ENCODE assay signal across 18 mouse cellular contexts in the genomic region with DNA sequence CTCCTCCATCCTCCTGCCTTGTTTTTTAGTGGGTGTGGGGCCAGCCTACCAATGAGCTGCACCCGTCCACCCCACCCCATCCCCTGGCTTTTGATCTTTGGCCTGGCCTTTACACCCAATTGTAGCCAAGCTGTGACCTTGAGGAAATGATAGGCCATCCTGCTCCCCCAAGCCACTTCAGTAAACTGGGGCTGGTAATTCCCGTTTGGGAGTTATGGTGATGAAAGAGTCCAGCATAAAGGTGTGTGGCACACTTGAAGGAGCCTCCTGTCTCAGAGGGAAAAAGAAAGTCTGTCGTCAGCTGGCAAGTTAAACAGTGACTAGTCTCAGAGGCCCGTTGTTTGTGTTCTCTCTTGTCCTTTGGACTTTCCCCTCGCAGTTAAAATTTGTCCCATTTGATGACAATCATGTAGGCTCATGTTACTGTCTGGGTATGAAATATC. TPM values are rescaled to one million over a fixed set of nuclear protein-coding genes. Genes with fewer than 3 reads are reported as not detected.
DNase-seq lines count a peak whose midpoint lies in the region; ATAC-seq and TF ChIP-seq lines count a peak whose summit lies in the region.
"Had no signal": no experiment of that assay in that cellular context is flagged by ENCODE, and none has a peak within 500 bp of the region (broad histone marks: within the 10 kb centered on the region; RNA-seq: fewer than 3 reads in every experiment).

No protein-coding gene starts in this region.

- TF ChIP-seq POLR2A in liver, adult 2 months (IDR thresholded peaks at IDR 0.05; ENCODE audit: extremely low read depth, insufficient read depth, low read length), result no peak

- WGBS in liver, adult 2 months, result 15% methylated on average over 5 of the region's 5 CpGs
- WGBS in kidney, embryonic 15.5 days, result 26% methylated on average over 5 of the region's 5 CpGs
- WGBS in liver, embryonic 12.5 days (ENCODE audit: insufficient replicate concordance), result 64% methylated on average over 5 of the region's 5 CpGs
- WGBS in stomach, embryonic 16.5 days, result 42% methylated on average over 5 of the region's 5 CpGs
- WGBS in heart, embryonic 12.5 days, result 71% methylated on average over 5 of the region's 5 CpGs

- ATAC-seq in kidney, embryonic 15.5 days (replicated peaks; ENCODE audit: low FRiP score), result peak; percentile 19; the same call in 1 of the 2 replicates
- no peak for ATAC-seq in liver, embryonic 12.5 days
- peak; percentile 55 for ATAC-seq in stomach, embryonic 16.5 days (ENCODE audit: insufficient read depth, low FRiP score)
- ATAC-seq in heart, embryonic 12.5 days (ENCODE audit: insufficient number of reproducible peaks, low FRiP score), result no peak

- peaks cover 21% of the 10 kb centered on the region for H3K4me1 ChIP-seq in liver, adult 2 months (ENCODE audit: control insufficient read depth, insufficient read depth, low read length)
- H3K4me1 ChIP-seq in kidney, embryonic 15.5 days, result peaks cover 49% of the 10 kb centered on the region
- H3K4me1 ChIP-seq in liver, embryonic 12.5 days, result peaks cover 65% of the 10 kb centered on the region
- peaks cover 15% of the 10 kb centered on the region for H3K4me1 ChIP-seq in stomach, embryonic 16.5 days (ENCODE audit: control insufficient read depth, insufficient read depth, low read length)
- H3K4me1 ChIP-seq in heart, embryonic 12.5 days (replicated peaks), result peaks cover 22% of the 10 kb centered on the region

- peak overlapping the region; percentile 99 for H3K27ac ChIP-seq in liver, adult 2 months (replicated peaks; ENCODE audit: insufficient read depth, low read depth, low read length)
- peak overlapping the region; percentile 85 for H3K27ac ChIP-seq in kidney, embryonic 15.5 days
- H3K27ac ChIP-seq in liver, embryonic 12.5 days, result peak overlapping the region; percentile 59; the same call in 1 of the 2 replicates
- peak overlapping the region; percentile 76 for H3K27ac ChIP-seq in stomach, embryonic 16.5 days (ENCODE audit: low read length)
- no peak overlapping the region for H3K27ac ChIP-seq in heart, embryonic 12.5 days (ENCODE audit: poor library complexity, severe bottlenecking)
- H3K27ac ChIP-seq: neural tube, embryonic 12.5 days had no signal

- no peak overlapping the region for H3K4me3 ChIP-seq in liver, adult 2 months (ENCODE audit: insufficient read depth, low read depth, low read length)
- H3K4me3 ChIP-seq in kidney, embryonic 15.5 days (replicated peaks), result no peak overlapping the region
- H3K4me3 ChIP-seq in liver, embryonic 12.5 days, result no peak overlapping the region
- no peak overlapping the region for H3K4me3 ChIP-seq in stomach, embryonic 16.5 days (replicated peaks; ENCODE audit: low read length)
- no peak overlapping the region for H3K4me3 ChIP-seq in heart, embryonic 12.5 days
- H3K4me3 ChIP-seq: megakaryocyte, embryonic 14.5 days; neural tube, embryonic 12.5 days had no signal

- H3K36me3 ChIP-seq in liver, adult 2 months (ENCODE audit: control insufficient read depth, insufficient read depth, low read length), result peaks cover 10% of the 10 kb centered on the region
- peaks cover 11% of the 10 kb centered on the region for H3K36me3 ChIP-seq in kidney, embryonic 15.5 days
- peaks cover 13% of the 10 kb centered on the region for H3K36me3 ChIP-seq in liver, embryonic 12.5 days
- H3K36me3 ChIP-seq in stomach, embryonic 16.5 days (ENCODE audit: control insufficient read depth, insufficient read depth, low read length), result no peaks in the 10 kb centered on the region
- H3K36me3 ChIP-seq in heart, embryonic 12.5 days, result peaks cover 8% of the 10 kb centered on the region

- H3K4me2 ChIP-seq in kidney, embryonic 15.5 days, result peak overlapping the region; percentile 12; the same call in 1 of the 2 replicates
- H3K4me2 ChIP-seq in liver, embryonic 12.5 days, result no peak overlapping the region
- H3K4me2 ChIP-seq in stomach, embryonic 16.5 days (ENCODE audit: low read depth, low read length), result no peak overlapping the region
- H3K4me2 ChIP-seq in heart, embryonic 12.5 days, result no peak overlapping the region
- H3K4me2 ChIP-seq: lung, embryonic 14.5 days; neural tube, embryonic 12.5 days had no signal

- H3K9ac ChIP-seq in liver, adult 2 months (ENCODE audit: low read depth, low read length), result no peak overlapping the region
- no peak overlapping the region for H3K9ac ChIP-seq in kidney, embryonic 15.5 days
- no peak overlapping the region for H3K9ac ChIP-seq in liver, embryonic 12.5 days
- no peak overlapping the region for H3K9ac ChIP-seq in stomach, embryonic 16.5 days (ENCODE audit: low read length)
- no peak overlapping the region for H3K9ac ChIP-seq in heart, embryonic 12.5 days
- H3K9ac ChIP-seq: lung, embryonic 14.5 days; neural tube, embryonic 12.5 days had no signal

- DNase-seq in liver, adult 2 months (ENCODE audit: extremely low read depth, low read depth, low spot score), result peak; percentile 97
- no peak for DNase-seq in liver
- no peak for DNase-seq in left cerebral cortex, postnatal 25 days (ENCODE audit: low spot score in 2 of 2)
- no peak for DNase-seq in left cerebral cortex, adult 9 months (ENCODE audit: low spot score in 2 of 2)
- DNase-seq: adrenal gland, postnatal 36 days; cerebellum, postnatal 36 days; gastrocnemius, postnatal 14 days; heart, postnatal 14 days; left cerebral cortex, postnatal 4 days; lung, embryonic 14.5 days; right cerebral cortex, postnatal 4 days; thymus, postnatal 4 days had no signal

- no peaks in the 10 kb centered on the region for H3K27me3 ChIP-seq in liver, adult 2 months (ENCODE audit: control insufficient read depth, insufficient read depth, low read length)
- H3K27me3 ChIP-seq in kidney, embryonic 15.5 days, result no peaks in the 10 kb centered on the region
- H3K27me3 ChIP-seq in liver, embryonic 12.5 days (replicated peaks), result no peaks in the 10 kb centered on the region
- H3K27me3 ChIP-seq in stomach, embryonic 16.5 days (ENCODE audit: control insufficient read depth, insufficient read depth, low read length), result no peaks in the 10 kb centered on the region
- no peaks in the 10 kb centered on the region for H3K27me3 ChIP-seq in heart, embryonic 12.5 days (replicated peaks)
- H3K27me3 ChIP-seq: megakaryocyte, embryonic 14.5 days; neural tube, embryonic 12.5 days had no signal

- no peak for TF ChIP-seq CTCF in liver, adult 2 months (IDR thresholded peaks at IDR 0.05; ENCODE audit: low read depth, low read length)

- intact Hi-C loops in left cerebral cortex, postnatal 25 days (cut with DNase I), result no loop called here

- no peaks in the 10 kb centered on the region for H3K9me3 ChIP-seq in kidney, embryonic 15.5 days (replicated peaks)
- no peaks in the 10 kb centered on the region for H3K9me3 ChIP-seq in liver, embryonic 12.5 days (replicated peaks)
- H3K9me3 ChIP-seq in stomach, embryonic 16.5 days (replicated peaks; ENCODE audit: control insufficient read depth, low read length), result no peaks in the 10 kb centered on the region
- no peaks in the 10 kb centered on the region for H3K9me3 ChIP-seq in heart, embryonic 12.5 days (replicated peaks)
- H3K9me3 ChIP-seq: megakaryocyte, embryonic 14.5 days; neural tube, embryonic 12.5 days had no signal

- peaks cover 16% of the 10 kb centered on the region for H3K79me2 ChIP-seq in liver, adult 2 months (ENCODE audit: control insufficient read depth, insufficient read depth, low read length)

RNA-seq across cellular contexts. Expression of a gene that starts 2.7 kb away (rescaled TPM):
- 939 and 948 TPM in 2 replicates for total RNA-seq in liver, adult 2 months (2014; rRNA removed)
- polyA plus RNA-seq in liver, adult 2 months (2012; rRNA removed), result 388 and 524 TPM in 2 replicates
- 112 and 113 TPM in 2 replicates for polyA plus RNA-seq in kidney, embryonic 15.5 days (2015; fragmentation: Nextera tagmentation; extraction: Ambion mirVana)
- 170 and 172 TPM in 2 replicates for polyA plus RNA-seq in liver, embryonic 12.5 days (2016; fragmentation: Nextera tagmentation; extraction: Ambion mirVana)
- 82.2 and 94.3 TPM in 2 replicates for polyA plus RNA-seq in stomach, embryonic 16.5 days (2015; fragmentation: Nextera tagmentation; extraction: Ambion mirVana)
- 10 to 100 TPM; 40.5 to 41.3 TPM for total RNA-seq in left cerebral cortex, postnatal 25 days (2021)
- 86.4 and 87.2 TPM in 2 replicates for polyA plus RNA-seq in heart, embryonic 12.5 days (2016; fragmentation: Nextera tagmentation; extraction: Ambion mirVana)

RNA-seq across cellular contexts. Expression of a gene that starts 16.0 kb away (rescaled TPM):
- 61.5 and 70.2 TPM in 2 replicates for total RNA-seq in liver, adult 2 months (2014; rRNA removed)
- polyA plus RNA-seq in liver, adult 2 months (2012; rRNA removed), result 70.7 and 73.4 TPM in 2 replicates
- 224 and 226 TPM in 2 replicates for polyA plus RNA-seq in kidney, embryonic 15.5 days (2015; fragmentation: Nextera tagmentation; extraction: Ambion mirVana)
- 163 and 167 TPM in 2 replicates for polyA plus RNA-seq in liver, embryonic 12.5 days (2016; fragmentation: Nextera tagmentation; extraction: Ambion mirVana)
- polyA plus RNA-seq in stomach, embryonic 16.5 days (2015; fragmentation: Nextera tagmentation; extraction: Ambion mirVana), result 131 and 145 TPM in 2 replicates
- 10 to 100 TPM; 30.6 to 31.0 TPM for total RNA-seq in left cerebral cortex, postnatal 25 days (2021)
- 162 and 163 TPM in 2 replicates for polyA plus RNA-seq in heart, embryonic 12.5 days (2016; fragmentation: Nextera tagmentation; extraction: Ambion mirVana)

RNA-seq across cellular contexts. Expression of a gene that starts 19.5 kb away (rescaled TPM):
- total RNA-seq in liver, adult 2 months (2014; rRNA removed), result 4.3 and 5.2 TPM in 2 replicates
- polyA plus RNA-seq in liver, adult 2 months (2012; rRNA removed), result 3.9 and 6.8 TPM in 2 replicates
- polyA plus RNA-seq in kidney, embryonic 15.5 days (2015; fragmentation: Nextera tagmentation; extraction: Ambion mirVana), result 0.82 and 1.2 TPM in 2 replicates
- polyA plus RNA-seq in liver, embryonic 12.5 days (2016; fragmentation: Nextera tagmentation; extraction: Ambion mirVana), result 6.0 and 6.3 TPM in 2 replicates
- polyA plus RNA-seq in stomach, embryonic 16.5 days (2015; fragmentation: Nextera tagmentation; extraction: Ambion mirVana), result 3.1 and 4.0 TPM in 2 replicates
- under 1 TPM; 0.34 to 0.94 TPM for total RNA-seq in left cerebral cortex, postnatal 25 days (2021)
- 1.0 and 1.1 TPM in 2 replicates for polyA plus RNA-seq in heart, embryonic 12.5 days (2016; fragmentation: Nextera tagmentation; extraction: Ambion mirVana)

RNA-seq across cellular contexts. Expression of a gene that starts 32.5 kb away (rescaled TPM):
- 19.6 and 30.1 TPM in 2 replicates for total RNA-seq in liver, adult 2 months (2014; rRNA removed)
- polyA plus RNA-seq in liver, adult 2 months (2012; rRNA removed), result 52.8 and 57.7 TPM in 2 replicates
- polyA plus RNA-seq in kidney, embryonic 15.5 days (2015; fragmentation: Nextera tagmentation; extraction: Ambion mirVana), result 59.3 and 62.3 TPM in 2 replicates
- 30.0 and 31.6 TPM in 2 replicates for polyA plus RNA-seq in liver, embryonic 12.5 days (2016; fragmentation: Nextera tagmentation; extraction: Ambion mirVana)
- 35.5 and 37.8 TPM in 2 replicates for polyA plus RNA-seq in stomach, embryonic 16.5 days (2015; fragmentation: Nextera tagmentation; extraction: Ambion mirVana)
- 10 to 100 TPM; 55.3 to 55.5 TPM for total RNA-seq in left cerebral cortex, postnatal 25 days (2021)
- polyA plus RNA-seq in heart, embryonic 12.5 days (2016; fragmentation: Nextera tagmentation; extraction: Ambion mirVana), result 32.7 and 34.4 TPM in 2 replicates

RNA-seq across cellular contexts. Expression of a gene that starts 43.6 kb away (rescaled TPM):
- total RNA-seq in liver, adult 2 months (2014; rRNA removed), result 1.4 and 1.5 TPM in 2 replicates
- 3.5 and 4.0 TPM in 2 replicates for polyA plus RNA-seq in liver, adult 2 months (2012; rRNA removed)
- 21.3 and 21.7 TPM in 2 replicates for polyA plus RNA-seq in kidney, embryonic 15.5 days (2015; fragmentation: Nextera tagmentation; extraction: Ambion mirVana)
- polyA plus RNA-seq in liver, embryonic 12.5 days (2016; fragmentation: Nextera tagmentation; extraction: Ambion mirVana), result 10.6 and 13.6 TPM in 2 replicates
- 14.7 and 15.0 TPM in 2 replicates for polyA plus RNA-seq in stomach, embryonic 16.5 days (2015; fragmentation: Nextera tagmentation; extraction: Ambion mirVana)
- total RNA-seq in left cerebral cortex, postnatal 25 days (2021), result 1 to 10 TPM; 3.4 to 3.6 TPM
- 22.1 and 28.2 TPM in 2 replicates for polyA plus RNA-seq in heart, embryonic 12.5 days (2016; fragmentation: Nextera tagmentation; extraction: Ambion mirVana)

Comparison
In these comparisons a context has a peak if more than half of its experiments do, and no peak if none do; other contexts are left out.
1. ATAC-seq: peak in kidney, embryonic 15.5 days (single experiment) and stomach, embryonic 16.5 days (single experiment); none in liver, embryonic 12.5 days (single experiment) and heart, embryonic 12.5 days (single experiment).